In the genomic region with DNA sequence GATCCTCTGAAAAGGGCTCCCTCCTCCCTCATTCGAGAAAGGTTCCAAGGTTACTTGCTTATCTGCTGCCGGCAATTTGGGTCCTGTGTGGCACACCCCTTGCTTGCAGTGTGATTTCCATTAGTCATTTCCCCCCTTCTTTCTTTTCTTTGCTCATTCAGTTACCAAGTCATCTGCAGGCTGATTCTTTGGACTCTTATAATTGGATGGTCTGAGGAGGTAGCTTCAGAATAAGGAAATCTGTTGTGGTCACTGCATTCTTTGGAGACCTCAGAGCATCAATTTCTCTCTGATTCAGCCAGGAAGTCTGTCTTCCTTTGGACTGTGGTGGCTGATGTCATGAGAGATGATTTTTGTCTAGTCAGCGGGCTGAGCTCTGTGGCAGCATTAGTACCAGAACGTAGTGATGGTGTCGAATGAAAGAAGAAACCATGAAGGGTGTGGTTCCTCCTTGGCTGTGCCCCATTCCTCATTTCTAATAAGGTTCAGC, we compare ENCODE assay signal across 14 mouse cellular contexts.
DNase-seq lines count a peak whose midpoint lies in the region; ATAC-seq lines count a peak whose summit lies in the region.
"Had no signal": no experiment of that assay in that cellular context is flagged by ENCODE, and none has a peak within 500 bp of the region (broad histone marks: within the 10 kb centered on the region; RNA-seq: fewer than 3 reads in every experiment).

No protein-coding gene starts in this region.

- no peaks in the 10 kb centered on the region for H3K9me3 ChIP-seq in forebrain, embryonic 11.5 days (ENCODE audit: control insufficient read depth, low read length)
- no peaks in the 10 kb centered on the region for H3K9me3 ChIP-seq in forebrain, embryonic 12.5 days
- H3K9me3 ChIP-seq in forebrain, embryonic 16.5 days (ENCODE audit: control insufficient read depth, low read length) = no peaks in the 10 kb centered on the region
- H3K9me3 ChIP-seq: liver, embryonic 15.5 days; neural tube, embryonic 15.5 days had no signal

- peak; percentile 16 for DNase-seq in forebrain, embryonic 11.5 days (ENCODE audit: low spot score)
- DNase-seq in CD4-positive helper T cell, adult 2 months (ENCODE audit: low read depth, low spot score) = peak; percentile 55
- peak; percentile 15 for DNase-seq in c-Kit-positive CD71-positive TER-119-positive erythroid progenitor cells, embryonic 14.5 days (ENCODE audit: low spot score)
- DNase-seq in right cerebral cortex, postnatal 36 days (ENCODE audit: low spot score in 2 of 2) = no peak
- DNase-seq in testis, postnatal 14 days (ENCODE audit: low spot score) = no peak
- DNase-seq: cerebellum, adult 11-12 months had no signal

- 92% methylated on average over 5 of the region's 5 CpGs for WGBS in forebrain, embryonic 11.5 days
- WGBS in forebrain, embryonic 12.5 days = 85% methylated on average over 5 of the region's 5 CpGs
- 86% methylated on average over 5 of the region's 5 CpGs for WGBS in forebrain, embryonic 16.5 days

- H3K27me3 ChIP-seq in forebrain, embryonic 11.5 days (ENCODE audit: control insufficient read depth, insufficient read depth, low read length) = no peaks in the 10 kb centered on the region
- peaks cover 9% of the 10 kb centered on the region; the same call in 1 of the 2 replicates for H3K27me3 ChIP-seq in forebrain, embryonic 12.5 days
- H3K27me3 ChIP-seq in forebrain, embryonic 16.5 days (replicated peaks; ENCODE audit: control insufficient read depth, insufficient read depth, low read length) = no peaks in the 10 kb centered on the region
- H3K27me3 ChIP-seq: forebrain, embryonic 13.5 days; liver, embryonic 15.5 days; neural tube, embryonic 15.5 days had no signal

- H3K36me3 ChIP-seq in forebrain, embryonic 11.5 days (ENCODE audit: control insufficient read depth, insufficient read depth, low read length) = no peaks in the 10 kb centered on the region
- H3K36me3 ChIP-seq in forebrain, embryonic 12.5 days (replicated peaks) = no peaks in the 10 kb centered on the region
- no peaks in the 10 kb centered on the region for H3K36me3 ChIP-seq in forebrain, embryonic 16.5 days (ENCODE audit: control insufficient read depth, insufficient read depth)
- H3K36me3 ChIP-seq: liver, embryonic 15.5 days; neural tube, embryonic 15.5 days had no signal

- H3K4me3 ChIP-seq in forebrain, embryonic 11.5 days (ENCODE audit: low read depth, low read length) = no peak overlapping the region
- no peak overlapping the region for H3K4me3 ChIP-seq in forebrain, embryonic 12.5 days (replicated peaks)
- H3K4me3 ChIP-seq in forebrain, embryonic 16.5 days (replicated peaks; ENCODE audit: low read length) = no peak overlapping the region
- H3K4me3 ChIP-seq: forebrain, embryonic 13.5 days; liver, embryonic 15.5 days; neural tube, embryonic 15.5 days had no signal

- H3K27ac ChIP-seq in forebrain, embryonic 11.5 days (ENCODE audit: low read depth, low read length) = no peak overlapping the region
- H3K27ac ChIP-seq in forebrain, embryonic 12.5 days = no peak overlapping the region
- H3K27ac ChIP-seq in forebrain, embryonic 16.5 days (ENCODE audit: low read length) = no peak overlapping the region
- H3K27ac ChIP-seq: forebrain, embryonic 13.5 days; hindbrain, postnatal 0 days; liver, embryonic 15.5 days; neural tube, embryonic 15.5 days had no signal

- H3K9ac ChIP-seq in forebrain, embryonic 11.5 days (ENCODE audit: low read length) = no peak overlapping the region
- no peak overlapping the region for H3K9ac ChIP-seq in forebrain, embryonic 12.5 days
- no peak overlapping the region for H3K9ac ChIP-seq in forebrain, embryonic 16.5 days (replicated peaks; ENCODE audit: low read depth, low read length)
- H3K9ac ChIP-seq: forebrain, embryonic 13.5 days; liver, embryonic 15.5 days; neural tube, embryonic 15.5 days had no signal

- H3K4me2 ChIP-seq in forebrain, embryonic 11.5 days (ENCODE audit: low read depth, low read length, severe bottlenecking) = no peak overlapping the region
- no peak overlapping the region for H3K4me2 ChIP-seq in forebrain, embryonic 12.5 days
- H3K4me2 ChIP-seq in forebrain, embryonic 16.5 days (ENCODE audit: low read length) = no peak overlapping the region
- H3K4me2 ChIP-seq: forebrain, embryonic 13.5 days; liver, embryonic 15.5 days; midbrain, embryonic 11.5 days; neural tube, embryonic 15.5 days had no signal

- ATAC-seq in forebrain, embryonic 11.5 days (replicated peaks; ENCODE audit: low FRiP score) = no peak
- ATAC-seq in forebrain, embryonic 12.5 days (ENCODE audit: low FRiP score) = no peak
- ATAC-seq in megakaryocyte progenitor cell, adult 5-6 weeks (replicated peaks; ENCODE audit: poor library complexity) = peak; percentile 60
- ATAC-seq in forebrain, embryonic 16.5 days = no peak
- ATAC-seq: forebrain, embryonic 13.5 days had no signal

- no peaks in the 10 kb centered on the region for H3K4me1 ChIP-seq in forebrain, embryonic 11.5 days (replicated peaks; ENCODE audit: control insufficient read depth, insufficient read depth, low read length)
- no peaks in the 10 kb centered on the region for H3K4me1 ChIP-seq in forebrain, embryonic 12.5 days
- H3K4me1 ChIP-seq in forebrain, embryonic 16.5 days (replicated peaks; ENCODE audit: control insufficient read depth, insufficient read depth, low read length) = no peaks in the 10 kb centered on the region
- H3K4me1 ChIP-seq: forebrain, embryonic 13.5 days; liver, embryonic 15.5 days; neural tube, embryonic 15.5 days had no signal

Comparison
In these comparisons a context has a peak if more than half of its experiments do, and no peak if none do; other contexts are left out.
1. DNase-seq: peak in forebrain, embryonic 11.5 days (single experiment), CD4-positive helper T cell, adult 2 months (single experiment) and c-Kit-positive CD71-positive TER-119-positive erythroid progenitor cells, embryonic 14.5 days (single experiment); none in right cerebral cortex, postnatal 36 days (0 of 2) and testis, postnatal 14 days (single experiment).